Mouse (Mus musculus) midbrain, embryonic 13.5 days (tissue): ENCODE data around the gene Stox2. TPM values are rescaled to one million over a fixed set of nuclear protein-coding genes. Genes with fewer than 3 reads are reported as not detected.

Experiments
- ATAC-seq: fragments of 200-750 bp; cut with Nextera tagmentation; 2 replicates; pipeline ENCODE4 v1.8.0; 2017; ENCODE audit warnings: mild to moderate bottlenecking, moderate TSS enrichment, moderate library complexity
- H3K27ac ChIP-seq: fragments of 300-500 bp; sonication (generic); 2 replicates; pipeline ENCODE4 v1.5.1; 2015; ENCODE audit warnings: inconsistent platforms, mild to moderate bottlenecking, moderate library complexity
- H3K27me3 ChIP-seq: fragments of 300-500 bp; sonication (generic); 2 replicates; pipeline ENCODE4 v1.6.1; 2015; ENCODE audit warnings: mild to moderate bottlenecking, inconsistent platforms
- H3K36me3 ChIP-seq: fragments of 300-500 bp; sonication (generic); 2 replicates; pipeline ENCODE4 v1.6.1; 2015; ENCODE audit warnings: mild to moderate bottlenecking, inconsistent platforms
- H3K4me1 ChIP-seq: fragments of 300-500 bp; sonication (generic); replicated peaks from 2 replicates; pipeline ENCODE4 v1.6.1; 2015; ENCODE audit warnings: inconsistent platforms
- H3K4me2 ChIP-seq: fragments of 300-500 bp; sonication (generic); replicated peaks from 2 replicates; pipeline ENCODE4 v1.6.1; 2015; ENCODE audit warnings: moderate library complexity, mild to moderate bottlenecking, inconsistent platforms
- H3K4me3 ChIP-seq: fragments of 300-500 bp; sonication (generic); replicated peaks from 2 replicates; pipeline ENCODE4 v1.5.1; 2015; ENCODE audit warnings: mild to moderate bottlenecking, inconsistent platforms
- H3K9ac ChIP-seq: fragments of 300-500 bp; sonication (generic); replicated peaks from 2 replicates; pipeline ENCODE4 v1.6.1; 2015; ENCODE audit warnings: mild to moderate bottlenecking, inconsistent platforms
- H3K9me3 ChIP-seq: fragments of 300-500 bp; sonication (generic); 2 replicates; pipeline ENCODE4 v1.6.1; 2016; ENCODE audit warnings: mild to moderate bottlenecking, inconsistent platforms
- WGBS: fragments of 180-500 bp; shearing (Covaris S2); methylation state at CpG from one replicate; pipeline ENCODE4 v1.1.7; 2015; 5-methylcytosine and 5-hydroxymethylcytosine counted together
- polyA plus RNA-seq: library from polyadenylated mRNA; unstranded; fragments of >200 nt; fragmentation: Nextera tagmentation; extraction: Ambion mirVana; gene quantifications from 2 replicates; pipeline ENCODE4 v1.2.1, GENCODE M21; 2015

The Stox2 gene
- polyA plus RNA-seq, 1 experiment from 2014 or later, result 46.1 TPM

DNA sequence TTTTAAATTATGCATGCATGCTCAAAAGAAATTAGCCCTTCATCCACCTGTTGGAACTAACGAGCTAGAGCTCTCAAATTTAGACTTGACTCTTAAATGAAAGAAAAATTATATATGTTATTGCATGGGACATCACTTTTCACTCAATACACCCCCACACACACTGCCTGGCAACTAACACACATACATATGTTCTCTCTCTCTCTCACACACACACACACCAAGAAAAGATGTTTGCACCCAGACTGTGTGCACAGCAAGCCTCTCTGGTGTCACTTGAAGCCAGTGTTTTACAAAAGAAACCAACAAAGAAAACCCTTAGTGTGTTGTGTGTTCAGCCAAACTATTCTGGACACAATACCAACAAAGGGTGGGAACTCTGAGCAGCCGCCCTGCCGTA lies 75.1 kb downstream of the Stox2 start:
- 48% methylated on average over 3 of the region's 3 CpGs for WGBS
- H3K27ac ChIP-seq, result no peak overlapping the region

DNA sequence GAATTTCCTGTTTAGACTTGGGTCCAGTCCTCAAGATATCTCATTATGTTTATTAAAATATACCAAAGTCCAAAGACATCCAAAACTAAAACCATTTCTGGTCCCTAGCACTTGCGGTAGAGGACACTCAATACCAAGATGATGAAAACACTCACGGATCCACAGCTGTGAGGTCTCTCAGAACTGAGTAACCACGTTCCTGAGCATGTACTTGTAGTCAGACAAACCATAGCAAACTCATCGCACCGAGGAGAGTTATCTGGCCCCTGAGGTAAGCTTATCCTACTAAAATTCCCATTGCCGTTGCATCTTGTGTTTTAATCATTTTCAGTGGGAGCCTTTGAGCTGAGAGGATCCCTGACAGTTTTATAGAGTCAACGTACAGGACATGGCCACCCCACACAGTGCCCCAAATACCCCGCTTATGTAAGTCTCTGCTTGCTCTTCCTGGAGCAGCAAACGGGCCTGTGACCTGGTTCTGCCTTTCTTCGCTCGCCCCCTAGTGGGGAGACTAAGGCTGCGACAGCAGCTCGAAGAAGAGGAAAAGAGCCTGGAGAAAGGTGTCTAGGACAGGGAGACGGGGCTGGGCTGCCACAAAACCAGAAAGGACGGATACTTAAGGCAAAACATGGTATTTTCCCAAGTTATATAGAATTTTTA lies 75.6 kb downstream of the Stox2 start:
- 28% methylated on average over 15 of the region's 15 CpGs for WGBS
- Histone ChIP-seq H3K27me3 (no peaks in the 10 kb centered on the region), H3K4me1 (peaks cover 10% of the 10 kb centered on the region; the same call in 1 of the 2 replicates), H3K9ac (no peak overlapping the region), H3K36me3 (no peaks in the 10 kb centered on the region), H3K4me2 (no peak overlapping the region), H3K27ac (no peak overlapping the region), H3K4me3 (no peak overlapping the region), H3K9me3 (peaks cover 5% of the 10 kb centered on the region; the same call in 1 of the 2 replicates)
- ATAC-seq, result peak; percentile 81

More for the DNA sequence above, 75.1 kb downstream of the Stox2 start:
- no peaks in the 10 kb centered on the region for H3K27me3 ChIP-seq
- no peak overlapping the region for H3K4me3 ChIP-seq
- peaks cover 5% of the 10 kb centered on the region; the same call in 1 of the 2 replicates for H3K9me3 ChIP-seq
- peaks cover 10% of the 10 kb centered on the region; the same call in 1 of the 2 replicates for H3K4me1 ChIP-seq
- no peak overlapping the region for H3K4me2 ChIP-seq
- no peaks in the 10 kb centered on the region for H3K36me3 ChIP-seq
- ATAC-seq, result peak; percentile 63
- H3K9ac ChIP-seq, result no peak overlapping the region

DNA sequence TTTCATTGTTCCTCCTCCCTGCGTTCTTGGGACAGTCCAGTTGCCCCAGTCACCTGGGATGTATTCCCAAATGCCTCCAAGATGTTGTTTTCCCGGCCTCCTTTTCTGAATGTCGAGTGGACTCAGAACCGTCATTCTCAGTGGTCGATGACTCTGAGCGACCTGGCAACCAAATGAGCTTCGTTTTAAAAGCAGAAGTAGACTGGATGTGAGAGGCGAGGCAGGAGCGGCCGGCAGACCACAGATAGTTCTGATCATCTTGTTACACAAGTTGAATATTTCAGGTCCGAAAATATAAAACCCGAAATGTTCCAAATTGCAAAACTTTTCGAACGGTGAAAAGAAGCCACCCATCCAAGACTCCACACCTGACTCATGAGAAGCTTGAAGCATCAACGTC lies 76.2 kb downstream of the Stox2 start:
- Histone ChIP-seq H3K36me3 (no peaks in the 10 kb centered on the region), H3K4me2 (no peak overlapping the region), H3K27me3 (no peaks in the 10 kb centered on the region), H3K4me1 (peaks cover 10% of the 10 kb centered on the region; the same call in 1 of the 2 replicates), H3K4me3 (no peak overlapping the region), H3K27ac (no peak overlapping the region), H3K9ac (no peak overlapping the region), H3K9me3 (peaks cover 5% of the 10 kb centered on the region; the same call in 1 of the 2 replicates)
- WGBS, result 89% methylated on average over 15 of the region's 15 CpGs
- ATAC-seq, result no peak

DNA sequence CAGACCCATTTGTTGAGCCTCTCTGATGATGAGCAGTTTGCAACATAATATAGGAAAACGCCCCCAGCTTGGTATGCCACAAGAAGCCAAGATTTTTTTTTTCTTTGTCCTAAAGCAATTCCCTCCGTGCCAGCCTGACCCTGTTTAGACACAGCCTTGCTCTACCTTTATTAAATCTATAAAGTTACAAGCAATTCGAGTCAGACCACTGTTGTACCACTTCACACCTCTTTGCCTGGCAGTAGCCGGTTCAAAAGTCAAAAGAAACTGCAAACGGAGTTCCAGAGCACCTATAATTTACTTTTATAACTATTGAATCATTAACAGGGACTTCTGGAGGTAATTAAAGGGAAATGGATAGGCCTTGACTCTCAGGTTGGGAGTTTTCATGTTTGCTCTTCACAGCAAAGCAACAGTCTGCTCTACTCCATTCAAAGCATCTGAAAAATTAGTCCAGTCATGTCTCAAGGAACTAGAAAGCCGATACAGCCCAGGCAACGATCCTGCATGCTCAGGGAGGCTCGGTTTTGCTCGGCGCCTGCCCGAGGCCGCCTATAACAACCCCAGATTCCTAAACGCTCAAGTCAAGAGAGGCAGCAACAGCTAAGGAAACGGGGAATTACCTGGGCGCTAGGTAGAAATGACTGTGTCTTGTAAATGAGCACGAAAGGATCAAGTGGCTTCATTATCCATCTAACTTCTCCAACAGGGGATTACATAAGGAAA lies 77.0 kb downstream of the Stox2 start:
- no peak overlapping the region for H3K27ac ChIP-seq
- 80% methylated on average over 16 of the region's 16 CpGs for WGBS
- H3K27me3 ChIP-seq, result no peaks in the 10 kb centered on the region
- H3K9ac ChIP-seq, result no peak overlapping the region
- H3K9me3 ChIP-seq, result 0 out of 2 replicates have a peak, but pooled peaks cover 5% of the 10 kb centered on the region
- no peak overlapping the region for H3K4me3 ChIP-seq
- no peak overlapping the region for H3K4me2 ChIP-seq
- ATAC-seq, result no peak
- no peaks in the 10 kb centered on the region for H3K36me3 ChIP-seq
- peaks cover 10% of the 10 kb centered on the region; the same call in 1 of the 2 replicates for H3K4me1 ChIP-seq

DNA sequence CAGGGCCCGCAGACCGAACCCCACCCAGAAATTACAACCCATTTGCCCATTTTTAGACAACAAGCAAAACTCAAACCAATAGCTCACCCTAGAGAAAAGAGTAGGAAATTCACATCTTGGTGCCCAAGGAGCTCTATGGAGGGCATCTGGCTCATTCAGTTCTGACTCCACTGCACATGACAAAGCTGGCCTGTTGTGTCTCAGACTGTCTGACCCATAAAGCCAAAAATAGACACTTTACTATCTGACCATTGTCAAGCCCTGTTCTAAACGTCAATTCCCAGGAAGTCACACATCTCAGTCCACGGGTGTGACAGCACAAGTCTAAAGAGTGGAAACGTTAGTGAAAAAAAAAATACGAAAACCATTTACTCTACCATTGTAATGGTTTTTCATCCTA lies 79.1 kb downstream of the Stox2 start:
- Histone ChIP-seq H3K9me3 (0 out of 2 replicates have a peak, but pooled peaks cover 5% of the 10 kb centered on the region), H3K27ac (no peak overlapping the region), H3K9ac (no peak overlapping the region), H3K36me3 (no peaks in the 10 kb centered on the region), H3K4me2 (no peak overlapping the region), H3K4me1 (peaks cover 10% of the 10 kb centered on the region; the same call in 1 of the 2 replicates), H3K4me3 (no peak overlapping the region), H3K27me3 (no peaks in the 10 kb centered on the region)
- WGBS, result 90% methylated on average over 6 of the region's 6 CpGs
- no peak for ATAC-seq

DNA sequence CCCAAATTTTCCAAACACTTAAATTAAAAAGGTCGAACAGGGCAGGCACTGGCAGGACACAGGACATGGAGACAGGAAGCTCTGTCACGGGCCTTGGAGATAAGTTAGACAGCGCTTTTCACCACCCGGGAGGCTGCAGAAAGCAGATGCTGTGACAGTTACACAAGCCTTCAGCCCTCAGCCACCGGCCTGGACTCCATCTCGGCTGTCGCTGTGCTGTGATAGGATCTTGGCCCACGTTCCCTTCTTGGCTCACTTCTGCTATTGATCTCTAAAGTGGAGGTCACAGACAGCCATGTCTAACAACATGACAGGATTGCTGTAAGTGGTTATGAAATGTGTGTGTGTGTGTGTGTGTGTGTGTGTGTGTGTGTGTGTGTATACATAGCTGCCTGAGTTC lies 82.9 kb downstream of the Stox2 start:
- H3K36me3 ChIP-seq, result no peaks in the 10 kb centered on the region
- no peak overlapping the region for H3K27ac ChIP-seq
- 0 out of 2 replicates have a peak, but pooled peaks cover 5% of the 10 kb centered on the region for H3K9me3 ChIP-seq
- H3K9ac ChIP-seq, result no peak overlapping the region
- no peak for ATAC-seq
- H3K4me2 ChIP-seq, result no peak overlapping the region
- H3K4me3 ChIP-seq, result no peak overlapping the region
- no peaks in the 10 kb centered on the region for H3K4me1 ChIP-seq
- WGBS, result 62% methylated on average over 8 of the region's 8 CpGs
- no peaks in the 10 kb centered on the region for H3K27me3 ChIP-seq

DNA sequence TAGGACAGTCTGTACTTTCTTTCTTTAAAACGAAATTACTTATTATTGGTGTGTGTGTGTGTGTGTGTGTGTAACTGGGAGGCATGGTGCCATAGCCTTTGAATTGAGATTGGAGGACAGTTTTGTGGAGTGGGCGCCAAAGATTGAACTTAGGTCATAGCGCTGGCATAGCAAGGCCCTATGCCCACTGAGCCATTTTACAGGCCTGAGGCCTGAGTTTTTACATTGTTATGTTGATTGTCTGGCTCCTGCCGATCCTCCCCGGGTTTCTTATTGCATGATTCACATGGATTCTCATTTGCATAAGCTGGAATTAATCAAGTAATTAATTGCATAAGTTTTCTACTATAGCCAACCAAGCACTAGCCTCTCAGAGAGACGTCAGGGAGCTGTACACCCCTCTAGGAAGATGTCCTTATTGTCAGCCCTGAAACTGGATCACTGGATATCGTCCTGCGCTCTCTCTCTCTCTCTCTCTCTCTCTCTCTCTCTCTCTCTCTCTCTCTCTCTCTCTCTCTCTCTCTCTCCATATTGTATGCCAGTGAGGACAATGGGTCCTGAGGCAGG lies 90.7 kb downstream of the Stox2 start:
- WGBS, result 60% methylated on average over 8 of the region's 8 CpGs
- Histone ChIP-seq H3K36me3 (no peaks in the 10 kb centered on the region), H3K27me3 (no peaks in the 10 kb centered on the region), H3K4me1 (peaks cover 13% of the 10 kb centered on the region), H3K27ac (no peak overlapping the region), H3K9me3 (no peaks in the 10 kb centered on the region), H3K4me2 (no peak overlapping the region), H3K4me3 (no peak overlapping the region), H3K9ac (no peak overlapping the region)
- no peak for ATAC-seq

DNA sequence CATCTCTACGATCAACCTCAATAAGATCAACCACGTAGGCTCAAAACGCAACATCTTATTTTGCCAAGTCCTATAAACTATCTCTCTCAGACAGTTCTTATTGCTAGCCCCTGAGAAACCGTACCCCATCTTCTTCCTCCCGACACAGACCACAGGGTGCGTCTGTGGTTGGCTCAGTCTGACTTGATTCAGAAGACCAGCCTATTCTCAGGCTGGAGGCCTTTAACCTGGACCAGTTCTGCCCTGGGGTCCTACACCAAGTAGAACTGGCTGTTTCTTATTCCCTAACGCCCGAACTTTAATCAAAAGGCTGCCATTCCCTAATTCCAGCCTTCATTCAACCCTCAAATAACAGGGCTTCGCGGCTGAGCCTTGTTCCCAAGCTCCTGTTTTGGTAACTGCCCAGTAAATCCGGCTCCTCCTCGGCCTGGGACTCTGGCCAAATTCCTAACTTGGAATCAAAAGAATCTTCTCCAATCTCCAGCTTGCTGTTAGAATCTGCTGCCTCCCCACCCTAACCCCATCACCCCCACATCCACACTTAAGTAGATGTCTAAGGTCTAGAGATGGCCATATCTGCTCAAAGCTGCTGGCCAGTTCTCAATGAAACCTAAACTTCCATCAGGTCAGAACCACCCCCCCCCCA lies 91.5 kb downstream of the Stox2 start:
- 77% methylated on average over 12 of the region's 12 CpGs for WGBS
- Histone ChIP-seq H3K4me1 (peaks cover 15% of the 10 kb centered on the region), H3K9me3 (no peaks in the 10 kb centered on the region), H3K27me3 (no peaks in the 10 kb centered on the region), H3K4me2 (no peak overlapping the region), H3K36me3 (no peaks in the 10 kb centered on the region), H3K4me3 (no peak overlapping the region), H3K9ac (no peak overlapping the region), H3K27ac (no peak overlapping the region)
- no peak for ATAC-seq

DNA sequence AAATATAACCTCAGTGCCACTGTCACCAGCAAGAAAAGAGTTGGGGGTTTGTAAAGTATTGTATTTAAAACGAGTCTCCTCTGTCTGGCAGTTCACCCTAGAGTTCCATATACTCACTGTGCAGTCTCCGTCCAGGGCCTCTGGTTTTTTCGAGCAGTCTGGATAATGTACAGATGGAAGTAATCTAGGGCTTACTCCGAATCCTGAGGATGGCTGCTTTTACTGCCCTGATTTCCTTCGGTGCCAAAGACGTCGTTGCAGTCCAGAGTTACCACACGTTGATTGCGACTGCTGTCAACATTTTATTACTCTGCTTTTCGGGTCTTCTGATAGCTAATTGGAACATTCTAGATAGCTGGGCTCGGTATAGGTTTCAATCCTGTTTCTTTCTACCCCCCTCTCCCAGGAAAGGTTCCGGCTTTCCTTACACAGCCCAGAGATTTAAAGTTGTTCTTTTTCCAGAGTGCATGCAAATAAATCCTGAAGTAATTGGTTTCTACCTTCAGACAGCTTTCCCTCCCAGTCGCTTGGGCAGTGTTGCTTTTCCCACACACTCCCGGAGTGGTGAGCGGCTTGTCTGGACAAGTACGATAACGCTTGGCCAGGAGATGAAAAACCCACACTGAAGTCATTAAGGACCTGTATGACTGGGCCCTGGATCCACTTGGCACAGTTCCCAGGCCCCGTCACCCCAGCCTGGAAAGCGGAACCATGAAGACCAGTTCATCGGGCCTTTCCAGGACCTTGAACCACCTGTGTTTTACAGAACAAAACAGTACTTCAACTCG lies 94.1 kb downstream of the Stox2 start:
- ATAC-seq, result no peak
- H3K4me1 ChIP-seq, result peaks cover 29% of the 10 kb centered on the region
- no peak overlapping the region for H3K4me3 ChIP-seq
- H3K27me3 ChIP-seq, result no peaks in the 10 kb centered on the region
- 80% methylated on average over 21 of the region's 21 CpGs for WGBS
- no peak overlapping the region for H3K4me2 ChIP-seq
- no peak overlapping the region for H3K9ac ChIP-seq
- H3K9me3 ChIP-seq, result no peaks in the 10 kb centered on the region
- no peaks in the 10 kb centered on the region for H3K36me3 ChIP-seq
- no peak overlapping the region for H3K27ac ChIP-seq

DNA sequence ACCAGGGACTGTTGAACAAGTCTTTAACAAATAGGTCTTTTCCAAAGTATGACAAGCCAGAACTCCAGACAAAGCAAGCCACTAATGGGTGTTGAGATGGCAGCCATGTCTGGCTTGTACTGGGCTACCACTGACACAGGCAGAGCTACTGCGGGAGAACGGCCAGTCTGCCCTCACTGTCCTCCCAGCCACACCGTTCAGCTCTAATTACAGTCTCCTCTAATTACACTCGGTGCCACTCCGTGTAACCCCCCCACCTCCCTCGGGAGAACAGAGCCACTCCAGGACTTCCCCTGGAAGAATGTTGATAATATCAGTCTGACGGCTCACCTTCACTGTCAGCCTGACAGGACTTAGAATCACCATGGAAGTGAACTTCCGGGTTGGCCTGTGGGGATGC lies 97.1 kb downstream of the Stox2 start:
- Histone ChIP-seq H3K9me3 (no peaks in the 10 kb centered on the region), H3K4me2 (no peak overlapping the region), H3K4me1 (peaks cover 44% of the 10 kb centered on the region), H3K36me3 (no peaks in the 10 kb centered on the region), H3K27me3 (no peaks in the 10 kb centered on the region), H3K4me3 (no peak overlapping the region), H3K27ac (no peak overlapping the region), H3K9ac (no peak overlapping the region)
- WGBS, result 67% methylated on average over 8 of the region's 8 CpGs
- ATAC-seq, result no peak

DNA sequence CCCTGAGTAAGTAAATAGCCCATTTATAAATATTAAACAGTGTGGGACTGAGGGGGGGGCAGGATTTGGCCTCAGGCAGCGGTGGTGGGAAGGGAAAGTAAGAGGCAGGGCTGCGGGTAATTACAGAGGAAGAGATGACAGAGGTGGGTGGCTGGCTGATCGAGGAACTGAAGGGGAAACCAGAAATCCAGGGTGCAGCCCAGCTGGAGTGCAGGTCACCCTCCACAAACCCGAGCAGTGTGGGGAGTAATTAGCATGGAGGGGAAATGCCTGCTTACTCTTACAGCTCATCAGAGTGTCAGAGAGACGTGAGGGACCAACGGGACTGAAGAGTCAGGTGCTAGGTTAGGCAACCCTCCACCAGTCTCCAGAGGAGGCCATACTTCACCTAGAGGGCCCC lies 98.4 kb downstream of the Stox2 start:
- Histone ChIP-seq H3K4me2 (no peak overlapping the region), H3K9me3 (no peaks in the 10 kb centered on the region), H3K36me3 (no peaks in the 10 kb centered on the region), H3K27me3 (no peaks in the 10 kb centered on the region), H3K4me1 (peaks cover 46% of the 10 kb centered on the region), H3K27ac (no peak overlapping the region), H3K9ac (no peak overlapping the region), H3K4me3 (no peak overlapping the region)
- ATAC-seq, result no peak
- 37% methylated on average over 6 of the region's 6 CpGs for WGBS
